Mouse (Mus musculus) heart, embryonic 14.5 days (tissue): ENCODE measurements around the gene Cdca3. TPM values are rescaled to one million over a fixed set of nuclear protein-coding genes. Genes with fewer than 3 reads are reported as not detected.

Experiments
- ATAC-seq: fragments of 200-750 bp; cut with Nextera tagmentation; 2 replicates; pipeline ENCODE4 v1.8.0; 2017; ENCODE audit warnings: low read depth, moderate TSS enrichment; ENCODE audit not compliant: insufficient number of reproducible peaks, insufficient read depth, low FRiP score
- H3K27ac ChIP-seq, 2 experiments: fragments of 200-500 bp in 1 of 2; fragments of 300-500 bp in 1 of 2; sonication (generic) in 1 of 2; replicated peaks in 1 of 2; 2 replicates each; pipeline ENCODE4 v1.5.1; 2012 to 2014; ENCODE audit warnings: low read depth in 2 of 2, low read length in 2 of 2, control low read depth in 1 of 2, mild to moderate bottlenecking in 1 of 2, mixed read lengths in 1 of 2; ENCODE audit not compliant: control insufficient read depth in 1 of 2, insufficient read depth in 1 of 2
- H3K27me3 ChIP-seq: fragments of 300-500 bp; sonication (generic); 2 replicates; pipeline ENCODE4 v1.6.1; 2014; ENCODE audit warnings: mild to moderate bottlenecking, low read length, control low read depth; ENCODE audit not compliant: control insufficient read depth, insufficient read depth
- H3K36me3 ChIP-seq: fragments of 300-500 bp; sonication (generic); 2 replicates; pipeline ENCODE4 v1.6.1; 2014; ENCODE audit warnings: mild to moderate bottlenecking, control low read depth, low read length, mixed read lengths; ENCODE audit not compliant: control insufficient read depth, insufficient read depth
- H3K4me1 ChIP-seq, 2 experiments: fragments of 200-500 bp in 1 of 2; fragments of 300-500 bp in 1 of 2; sonication (generic) in 1 of 2; 2 replicates each; pipeline ENCODE4 v1.6.1; 2012 to 2014; ENCODE audit warnings: low read length in 2 of 2, control low read depth in 1 of 2, mixed read lengths in 1 of 2; ENCODE audit not compliant: control insufficient read depth in 2 of 2, insufficient read depth in 2 of 2
- H3K4me2 ChIP-seq: fragments of 300-500 bp; sonication (generic); 2 replicates; pipeline ENCODE4 v1.6.1; 2014; ENCODE audit warnings: mild to moderate bottlenecking, low read length
- H3K4me3 ChIP-seq, 2 experiments: fragments of 200-500 bp in 1 of 2; fragments of 300-500 bp in 1 of 2; sonication (generic) in 1 of 2; 2 replicates each; pipeline ENCODE4 v1.5.1; 2012 to 2014; ENCODE audit warnings: low read length in 2 of 2, mild to moderate bottlenecking in 2 of 2, control low read depth in 1 of 2, low read depth in 1 of 2, moderate library complexity in 1 of 2; ENCODE audit not compliant: control insufficient read depth in 1 of 2, insufficient read depth in 1 of 2
- H3K9ac ChIP-seq: fragments of 300-500 bp; sonication (generic); 2 replicates; pipeline ENCODE4 v1.6.1; 2014; ENCODE audit warnings: mild to moderate bottlenecking, low read length
- H3K9me3 ChIP-seq: fragments of 300-500 bp; sonication (generic); 2 replicates; pipeline ENCODE4 v1.6.1; 2016; ENCODE audit warnings: low read length, control low read depth; ENCODE audit not compliant: control insufficient read depth
- WGBS: fragments of 180-500 bp; shearing (Covaris S2); extraction: QIAGEN DNeasy Blood & Tissue Kit; methylation state at CpG from one replicate; pipeline ENCODE4 v1.1.7; 2014; 5-methylcytosine and 5-hydroxymethylcytosine counted together
- polyA plus RNA-seq: library from polyadenylated mRNA; unstranded; fragments of >200 nt; fragmentation: Nextera tagmentation; extraction: Ambion mirVana; gene quantifications from 2 replicates; pipeline ENCODE4 v1.2.1, GENCODE M21; 2014

Gene Cdca3
- polyA plus RNA-seq = 126 and 139 TPM in 2 replicates

DNA sequence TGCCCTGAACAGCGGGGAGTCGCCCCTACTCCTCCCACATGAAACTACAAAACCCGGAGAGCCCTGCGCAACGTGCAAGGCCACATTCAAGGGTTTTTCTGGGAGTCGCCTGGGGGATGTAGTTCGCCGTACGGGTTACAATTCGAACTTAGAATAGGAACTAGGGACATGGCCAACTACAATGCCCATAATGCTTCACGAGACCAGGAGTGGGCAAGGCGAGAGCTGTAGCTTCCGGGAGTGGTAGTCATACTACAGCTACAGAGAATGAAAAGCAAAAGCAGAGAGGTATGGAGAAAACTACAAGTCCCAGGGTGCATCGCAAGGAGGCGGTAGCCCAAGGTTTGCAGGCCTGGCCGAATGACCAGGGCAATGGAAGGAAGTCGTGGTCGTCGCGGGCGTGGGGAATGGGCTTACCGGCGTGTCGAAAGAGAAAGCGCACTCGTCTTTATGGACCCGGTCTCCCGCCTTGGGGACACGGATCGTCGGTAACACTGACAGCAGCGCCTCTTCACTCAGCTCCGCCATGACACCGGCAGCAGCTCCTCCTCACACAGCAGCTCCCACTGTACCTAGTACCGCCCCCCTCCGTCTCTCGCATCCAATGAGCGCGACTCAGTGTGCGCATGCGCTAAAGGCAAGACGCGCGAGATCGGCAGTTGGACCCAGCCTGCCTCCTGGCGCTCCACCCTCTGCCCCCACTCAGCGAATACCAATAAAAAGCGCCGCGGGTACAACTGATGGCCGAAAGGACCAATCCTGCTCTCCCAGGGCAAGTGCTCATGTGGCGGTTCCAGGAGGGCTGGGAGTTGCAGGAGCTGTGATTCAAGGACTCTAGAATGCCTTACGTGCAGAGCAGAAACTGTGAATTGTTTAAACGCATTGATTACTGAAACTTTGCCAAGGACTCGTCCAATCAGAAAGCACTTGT lies at the start of gene Cdca3, which contains the start of gene Usp5:
TSS of gene Cdca3 (plus strand) at position 680 of the 931 bp plus-strand sequence.
TSS of gene Usp5 (minus strand) at position 617 of the 931 bp plus-strand sequence.
- peak within 1 kb of the TSS; percentile 86 for H3K9ac ChIP-seq
- H3K9me3 ChIP-seq = no peaks in the 10 kb centered on the region
- WGBS = under 1% methylated on average over 55 of the region's 55 CpGs
- H3K27ac ChIP-seq = peak within 1 kb of the TSS; percentile 94 to 99
- no peaks in the 10 kb centered on the region for H3K27me3 ChIP-seq
- H3K4me1 ChIP-seq = peaks cover 8 to 17% of the 10 kb centered on the region in 2 experiments
- H3K36me3 ChIP-seq = peaks cover 49% of the 10 kb centered on the region
- peak within 1 kb of the TSS; percentile 97 for H3K4me2 ChIP-seq
- H3K4me3 ChIP-seq = peak within 1 kb of the TSS; percentile 68 to 87
- peak; percentile 93 for ATAC-seq

DNA sequence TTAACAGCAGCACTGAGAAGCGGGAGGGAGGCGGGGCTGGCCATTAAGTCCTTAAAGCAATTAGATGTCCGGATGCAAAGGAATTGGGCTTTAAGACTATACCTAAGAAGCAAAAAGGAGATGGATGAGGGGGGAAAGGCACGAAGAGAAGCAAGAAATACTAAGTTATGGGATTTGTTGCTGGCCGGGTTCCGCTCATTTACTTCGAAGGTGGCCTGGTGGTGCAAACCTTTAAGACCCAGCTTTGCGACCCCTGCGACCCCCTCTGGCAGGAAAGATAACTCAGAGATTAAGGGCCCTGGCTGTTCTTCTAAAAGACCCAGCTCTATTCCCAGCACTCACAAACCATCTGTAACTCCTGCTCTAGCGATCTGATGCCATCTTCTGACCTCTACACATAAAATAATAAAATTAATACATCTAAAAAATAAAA lies 49.3 kb upstream of the Cdca3 start:
- peak overlapping the region; percentile 43 to 44 for H3K4me3 ChIP-seq
- H3K4me1 ChIP-seq = peaks cover 7 to 13% of the 10 kb centered on the region in 2 experiments; a peak in 3 of 4 replicates
- peak overlapping the region; percentile 68 for H3K9ac ChIP-seq
- no peaks in the 10 kb centered on the region for H3K9me3 ChIP-seq
- peak overlapping the region; percentile 77 for H3K4me2 ChIP-seq
- H3K27ac ChIP-seq = no peak overlapping the region
- no peak for ATAC-seq
- no peaks in the 10 kb centered on the region for H3K36me3 ChIP-seq
- H3K27me3 ChIP-seq = peaks cover 21% of the 10 kb centered on the region
- WGBS = 7% methylated on average over 10 of the region's 10 CpGs

DNA sequence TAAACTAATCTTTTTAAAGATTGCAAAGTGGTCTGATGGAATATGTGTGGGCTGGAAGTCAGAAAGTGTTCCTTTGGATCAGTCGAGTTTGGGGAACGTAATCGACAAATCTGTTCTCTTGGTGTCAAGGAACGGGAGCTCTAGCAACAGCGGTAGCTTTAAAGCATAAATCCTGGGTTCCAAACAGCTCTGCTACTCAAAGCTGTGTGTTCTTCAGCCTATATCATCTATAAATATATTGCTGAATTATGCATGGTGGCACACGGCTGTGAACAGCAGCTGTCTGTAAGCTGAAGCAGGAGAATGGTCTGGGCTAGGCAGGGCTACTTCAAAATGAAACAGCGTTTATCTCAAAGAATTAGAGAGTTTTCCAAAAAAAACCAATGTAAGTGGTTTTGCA lies 48.4 kb upstream of the Cdca3 start:
- Histone ChIP-seq H3K9me3 (no peaks in the 10 kb centered on the region), H3K9ac (no peak overlapping the region), H3K27ac (no peak overlapping the region), H3K4me3 (no peak overlapping the region), H3K4me1 (peaks cover 7 to 13% of the 10 kb centered on the region in 2 experiments; a peak in 3 of 4 replicates), H3K4me2 (no peak overlapping the region), H3K36me3 (no peaks in the 10 kb centered on the region), H3K27me3 (peaks cover 21% of the 10 kb centered on the region)
- ATAC-seq = no peak
- 92% methylated on average over 7 of the region's 7 CpGs for WGBS

DNA sequence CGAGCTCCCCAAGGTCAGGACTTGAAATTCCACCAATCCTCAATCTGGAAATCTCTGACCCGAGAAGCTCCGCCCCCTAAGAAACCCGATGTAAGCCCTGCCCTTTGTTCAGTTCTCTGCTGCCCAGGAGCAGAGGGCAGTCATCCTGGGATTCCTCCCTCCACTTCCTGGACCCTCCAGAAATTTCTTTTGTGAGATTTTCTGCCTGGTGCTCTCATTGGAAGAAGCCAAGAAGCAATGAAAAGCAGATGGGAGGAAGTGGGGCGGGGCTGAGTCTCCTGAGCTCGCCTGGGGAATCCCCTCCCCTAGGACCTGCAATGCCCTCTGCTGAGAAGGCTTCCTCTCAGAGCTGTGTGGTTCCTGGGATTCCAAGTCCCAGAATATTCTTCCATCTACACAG lies 46.9 kb upstream of the Cdca3 start:
- no peaks in the 10 kb centered on the region for H3K9me3 ChIP-seq
- no peak overlapping the region for H3K9ac ChIP-seq

DNA sequence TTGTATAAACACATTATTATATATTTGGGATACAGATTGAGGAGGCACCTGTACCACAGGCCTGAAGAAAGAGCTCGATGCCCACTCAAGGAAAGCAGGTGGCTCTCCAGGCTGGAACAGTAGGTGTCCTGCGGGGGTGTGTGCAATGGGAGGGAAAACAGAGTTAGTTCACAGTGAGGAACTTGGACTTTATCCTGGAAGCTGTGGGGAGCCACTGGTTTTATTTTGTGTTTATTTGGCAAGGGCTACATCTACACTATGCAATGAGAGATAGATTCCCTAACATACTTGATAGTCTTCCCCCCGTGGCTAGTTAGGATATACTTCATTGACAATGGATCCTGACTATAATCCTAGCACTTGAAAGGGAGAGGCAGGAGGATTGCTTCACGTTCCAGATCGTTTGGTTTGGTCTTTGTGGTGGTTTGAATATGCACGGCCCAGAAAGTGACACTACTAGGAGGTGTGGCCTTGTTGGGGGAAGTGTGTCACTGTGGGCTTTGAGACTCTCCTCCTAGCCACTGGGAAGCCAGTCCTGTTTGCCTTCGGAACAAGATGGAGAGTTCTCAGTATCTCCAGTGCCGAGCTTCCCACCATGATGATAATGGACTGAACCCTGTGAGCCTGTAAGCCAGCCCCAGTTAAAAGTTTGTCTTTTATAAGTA lies 42.5 kb upstream of the Cdca3 start:
- 54% methylated on average over 8 of the region's 8 CpGs for WGBS
- H3K36me3 ChIP-seq = no peaks in the 10 kb centered on the region
- no peak overlapping the region for H3K9ac ChIP-seq
- peaks cover 2 to 4% of the 10 kb centered on the region in 2 experiments; a peak in 1 of 4 replicates for H3K4me1 ChIP-seq
- no peak overlapping the region for H3K4me3 ChIP-seq
- no peaks in the 10 kb centered on the region for H3K27me3 ChIP-seq
- ATAC-seq = no peak
- no peak overlapping the region for H3K27ac ChIP-seq
- no peaks in the 10 kb centered on the region for H3K9me3 ChIP-seq
- no peak overlapping the region for H3K4me2 ChIP-seq

More for the DNA sequence above, 46.9 kb upstream of the Cdca3 start:
- ATAC-seq = no peak
- Histone ChIP-seq H3K27ac (no peak overlapping the region), H3K4me1 (peaks cover 7 to 13% of the 10 kb centered on the region in 2 experiments; a peak in 3 of 4 replicates), H3K27me3 (peaks cover 21% of the 10 kb centered on the region), H3K4me3 (peak overlapping the region; percentile 8 to 28; a peak in 2 of 4 replicates), H3K36me3 (no peaks in the 10 kb centered on the region), H3K4me2 (peak overlapping the region; percentile 46)
- 19% methylated on average over 6 of the region's 6 CpGs for WGBS

DNA sequence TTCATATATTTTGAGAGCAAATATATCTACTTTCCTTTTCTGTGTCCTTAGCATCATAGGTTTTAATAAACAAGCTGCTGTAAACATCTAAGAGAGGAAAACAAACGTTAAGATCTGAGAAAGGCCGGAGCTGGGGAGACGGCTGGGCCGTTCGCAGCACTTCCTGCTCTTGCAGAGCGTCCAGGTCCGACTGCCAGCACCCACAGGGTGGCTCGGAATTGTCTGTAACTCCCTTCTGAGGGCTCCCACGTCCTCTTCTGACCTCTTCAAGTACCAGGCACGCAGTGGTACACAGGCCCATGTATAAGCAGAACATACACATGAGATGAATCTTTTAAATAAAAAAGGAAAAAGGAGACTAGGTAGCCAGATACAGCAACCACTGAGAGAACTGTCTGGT lies 41.6 kb upstream of the Cdca3 start:
- WGBS = 63% methylated on average over 10 of the region's 10 CpGs

DNA sequence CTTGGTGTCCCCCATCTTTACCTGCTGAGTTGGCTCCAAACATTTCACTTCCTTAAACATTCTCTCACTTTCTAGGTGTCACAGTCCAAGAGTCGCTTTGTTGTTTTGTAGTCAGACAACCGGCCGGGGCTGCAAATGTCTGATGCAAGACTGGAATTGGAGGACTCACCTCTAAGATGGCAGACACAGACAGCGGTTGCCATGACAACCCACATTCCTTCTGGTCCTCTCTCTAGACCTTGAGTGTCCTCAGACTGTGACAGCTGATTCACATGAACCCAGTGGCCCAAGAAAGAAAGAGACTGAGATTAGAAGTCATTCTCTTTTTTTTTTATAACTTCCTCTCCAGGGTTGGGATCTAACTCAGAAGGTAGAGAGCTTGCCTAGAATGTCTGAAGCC lies 39.8 kb upstream of the Cdca3 start:
- ATAC-seq = no peak
- no peak overlapping the region for H3K4me3 ChIP-seq

More for the DNA sequence above, 41.6 kb upstream of the Cdca3 start:
- peaks cover 0 to under 1% of the 10 kb centered on the region in 2 experiments; a peak in 1 of 4 replicates for H3K4me1 ChIP-seq
- ATAC-seq = no peak
- no peaks in the 10 kb centered on the region for H3K27me3 ChIP-seq
- no peak overlapping the region for H3K27ac ChIP-seq
- no peaks in the 10 kb centered on the region for H3K36me3 ChIP-seq
- H3K9me3 ChIP-seq = no peaks in the 10 kb centered on the region
- no peak overlapping the region for H3K4me3 ChIP-seq
- no peak overlapping the region for H3K4me2 ChIP-seq
- no peak overlapping the region for H3K9ac ChIP-seq

More for the DNA sequence above, 39.8 kb upstream of the Cdca3 start:
- Histone ChIP-seq H3K9ac (no peak overlapping the region), H3K9me3 (no peaks in the 10 kb centered on the region), H3K36me3 (no peaks in the 10 kb centered on the region), H3K27me3 (no peaks in the 10 kb centered on the region), H3K4me2 (no peak overlapping the region), H3K4me1 (no peaks in the 10 kb centered on the region), H3K27ac (no peak overlapping the region)
- WGBS = 77% methylated on average over 4 of the region's 4 CpGs
